Mouse (Mus musculus) kidney, postnatal 0 days (tissue): ENCODE results near the gene Sdc1. TPM values are rescaled to one million over a fixed set of nuclear protein-coding genes. Genes with fewer than 3 reads are reported as not detected.

Experiments
- ATAC-seq: fragments of 200-750 bp; cut with Nextera tagmentation; replicated peaks from 2 replicates; pipeline ENCODE4 v1.8.0; 2017; ENCODE audit warnings: low read depth, moderate number of reproducible peaks, moderate TSS enrichment, moderate library complexity; ENCODE audit not compliant: low FRiP score
- DNase-seq: peaks from one replicate; pipeline ENCODE4 v3.0.0-alpha.2; 2016; ENCODE audit warnings: low spot score
- H3K27ac ChIP-seq: fragments of 300-500 bp; sonication (generic); 2 replicates; pipeline ENCODE4 v1.5.1; 2014; ENCODE audit warnings: mild to moderate bottlenecking
- H3K27me3 ChIP-seq: fragments of 300-500 bp; sonication (generic); 2 replicates; pipeline ENCODE4 v1.6.1; 2014; ENCODE audit warnings: low read length, mixed read lengths; ENCODE audit not compliant: insufficient read depth
- H3K36me3 ChIP-seq: fragments of 300-500 bp; sonication (generic); 2 replicates; pipeline ENCODE4 v1.6.1; 2014; ENCODE audit warnings: low read length, mixed read lengths; ENCODE audit not compliant: insufficient read depth
- H3K4me1 ChIP-seq: fragments of 300-500 bp; sonication (generic); replicated peaks from 2 replicates; pipeline ENCODE4 v1.6.1; 2014; ENCODE audit warnings: antibody characterized with exemption, low read length, mixed read lengths; ENCODE audit not compliant: insufficient read depth
- H3K4me2 ChIP-seq: fragments of 300-500 bp; sonication (generic); 2 replicates; pipeline ENCODE4 v1.6.1; 2014; ENCODE audit warnings: mild to moderate bottlenecking, low read length, moderate library complexity, mixed read lengths
- H3K4me3 ChIP-seq: fragments of 300-500 bp; sonication (generic); replicated peaks from 2 replicates; pipeline ENCODE4 v1.5.1; 2014; ENCODE audit warnings: low read depth, low read length
- H3K9ac ChIP-seq: fragments of 300-500 bp; sonication (generic); 2 replicates; pipeline ENCODE4 v1.6.1; 2014; ENCODE audit warnings: low read depth, low read length
- H3K9me3 ChIP-seq: fragments of 300-500 bp; sonication (generic); replicated peaks from 2 replicates; pipeline ENCODE4 v1.6.1; 2016; ENCODE audit warnings: low read length, inconsistent platforms, mixed read lengths
- CTCF ChIP-seq: IDR thresholded peaks from 2 replicates; pipeline ENCODE4 v1.5.1; 2016; ENCODE audit warnings: antibody characterized with exemption, low read depth, mild to moderate bottlenecking, moderate library complexity
- WGBS: fragments of 180-500 bp; shearing (Covaris S2); extraction: QIAGEN DNeasy Blood & Tissue Kit; methylation state at CpG from one replicate; pipeline ENCODE4 v1.1.7; 2014; 5-methylcytosine and 5-hydroxymethylcytosine counted together
- polyA plus RNA-seq: library from polyadenylated mRNA; unstranded; fragments of >200 nt; fragmentation: Nextera tagmentation; extraction: Ambion mirVana; gene quantifications from 2 replicates; pipeline ENCODE4 v1.2.1, GENCODE M21; 2015

Sdc1 gene
- polyA plus RNA-seq, 1 experiment from 2014 or later: 39.0 TPM

GRCm38 (mm10) chr12:8798486-8799020, 27.4 kb downstream of the Sdc1 start:
- Histone ChIP-seq H3K4me3 (no peak overlapping the region), H3K4me1 (peaks cover 11% of the 10 kb centered on the region), H3K4me2 (no peak overlapping the region), H3K9ac (no peak overlapping the region), H3K27me3 (no peaks in the 10 kb centered on the region), H3K27ac (peak overlapping the region; percentile 43), H3K36me3 (no peaks in the 10 kb centered on the region), H3K9me3 (no peaks in the 10 kb centered on the region)
- 18% methylated on average over 9 of the region's 9 CpGs for WGBS
- no peak for TF ChIP-seq CTCF
- ATAC-seq (no peak), DNase-seq (peak; percentile 63)

GRCm38 (mm10) chr12:8803421-8804076, 32.4 kb downstream of the Sdc1 start:
- 25% methylated on average over 10 of the region's 10 CpGs for WGBS

GRCm38 (mm10) chr12:8804077-8804456, 32.9 kb downstream of the Sdc1 start:
- ATAC-seq: no peak; the same call in 1 of the 2 replicates
- WGBS: 71% methylated on average over 3 of the region's 3 CpGs
- no peak for TF ChIP-seq CTCF

More at GRCm38 (mm10) chr12:8803421-8804076, 32.4 kb downstream of the Sdc1 start:
- H3K9me3 ChIP-seq: no peaks in the 10 kb centered on the region
- no peak overlapping the region for H3K9ac ChIP-seq
- TF ChIP-seq CTCF: no peak
- ATAC-seq (peak; percentile 52), DNase-seq (peak; percentile 40)
- H3K4me2 ChIP-seq: no peak overlapping the region
- no peak overlapping the region for H3K27ac ChIP-seq
- H3K4me3 ChIP-seq: no peak overlapping the region
- H3K4me1 ChIP-seq: peaks cover 10% of the 10 kb centered on the region
- H3K27me3 ChIP-seq: no peaks in the 10 kb centered on the region
- no peaks in the 10 kb centered on the region for H3K36me3 ChIP-seq

GRCm38 (mm10) chr12:8804934-8805722, 34.0 kb downstream of the Sdc1 start:
- H3K4me2 ChIP-seq: no peak overlapping the region
- H3K4me1 ChIP-seq: peaks cover 3% of the 10 kb centered on the region
- TF ChIP-seq CTCF: no peak
- 74% methylated on average over 7 of the region's 7 CpGs for WGBS
- DNase-seq (no peak), ATAC-seq (no peak)
- H3K27ac ChIP-seq: no peak overlapping the region
- H3K9me3 ChIP-seq: no peaks in the 10 kb centered on the region
- H3K4me3 ChIP-seq: no peak overlapping the region
- H3K36me3 ChIP-seq: no peaks in the 10 kb centered on the region
- H3K27me3 ChIP-seq: no peaks in the 10 kb centered on the region
- H3K9ac ChIP-seq: no peak overlapping the region

More at GRCm38 (mm10) chr12:8804077-8804456, 32.9 kb downstream of the Sdc1 start:
- DNase-seq: no peak
- no peak overlapping the region for H3K4me3 ChIP-seq
- no peaks in the 10 kb centered on the region for H3K27me3 ChIP-seq
- no peaks in the 10 kb centered on the region for H3K9me3 ChIP-seq
- no peak overlapping the region for H3K4me2 ChIP-seq
- H3K36me3 ChIP-seq: no peaks in the 10 kb centered on the region
- H3K27ac ChIP-seq: no peak overlapping the region
- H3K4me1 ChIP-seq: peaks cover 5% of the 10 kb centered on the region
- H3K9ac ChIP-seq: no peak overlapping the region

- Histone ChIP-seq H3K4me1 (peaks cover 12% of the 10 kb centered on the region; the same call in 1 of the 2 replicates), H3K4me2 (no peak overlapping the region), H3K9ac (no peak overlapping the region), H3K9me3 (no peaks in the 10 kb centered on the region), H3K27ac (no peak overlapping the region), H3K36me3 (no peaks in the 10 kb centered on the region), H3K27me3 (no peaks in the 10 kb centered on the region), H3K4me3 (no peak overlapping the region)
- DNase-seq (no peak), ATAC-seq (no peak)
- TF ChIP-seq CTCF: no peak
- WGBS: 93% methylated on average over 2 of the region's 2 CpGs
Measured at GRCm38 (mm10) chr12:8809086-8809485, 38.0 kb downstream of the Sdc1 start.

- no peak for ATAC-seq
- no peak for DNase-seq
- H3K27ac ChIP-seq: no peak overlapping the region
Measured at GRCm38 (mm10) chr12:8809626-8810025, 38.5 kb downstream of the Sdc1 start.

More at GRCm38 (mm10) chr12:8809626-8810025, 38.5 kb downstream of the Sdc1 start:
- WGBS: 83% methylated on average over 6 of the region's 6 CpGs
- H3K4me2 ChIP-seq: no peak overlapping the region
- H3K4me3 ChIP-seq: no peak overlapping the region
- TF ChIP-seq CTCF: no peak
- H3K36me3 ChIP-seq: no peaks in the 10 kb centered on the region
- H3K4me1 ChIP-seq: peaks cover 12% of the 10 kb centered on the region; the same call in 1 of the 2 replicates
- no peaks in the 10 kb centered on the region for H3K9me3 ChIP-seq
- H3K27me3 ChIP-seq: no peaks in the 10 kb centered on the region
- no peak overlapping the region for H3K9ac ChIP-seq
